ENCODE assay signal across 8 mouse cellular contexts in the genomic region with DNA sequence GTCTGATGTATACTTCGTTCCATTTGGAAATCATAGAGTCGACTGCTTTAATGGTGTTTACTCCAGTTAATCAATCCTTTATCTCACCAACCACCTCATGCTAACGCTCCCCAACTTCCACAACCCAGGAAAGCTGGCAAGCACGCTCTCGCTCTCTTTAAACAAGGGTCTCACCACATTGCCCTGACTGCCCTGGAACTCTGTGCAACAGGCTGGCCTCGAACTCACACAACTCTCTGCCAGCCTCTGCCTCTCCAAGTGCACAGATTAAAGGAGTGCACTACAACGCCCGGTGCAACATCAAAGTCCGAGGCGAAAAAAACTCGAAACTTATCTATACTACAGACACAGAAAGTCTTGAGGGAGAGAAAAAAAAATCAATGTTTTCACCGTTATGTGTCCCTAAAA. TPM values are rescaled to one million over a fixed set of nuclear protein-coding genes. Genes with fewer than 3 reads are reported as not detected.
DNase-seq lines count a peak whose midpoint lies in the region; ATAC-seq and TF ChIP-seq lines count a peak whose summit lies in the region.

No protein-coding gene starts in this region.

- TF ChIP-seq POLR2A in kidney, adult 2 months (IDR thresholded peaks at IDR 0.05; ENCODE audit: low read depth, low read length), result no peak

- peak overlapping the region; percentile 68 for H3K27ac ChIP-seq in kidney, adult 2 months (ENCODE audit: insufficient read depth, low read depth, low read length)
- H3K27ac ChIP-seq in forebrain, postnatal 0 days (ENCODE audit: low read depth, low read length), result peak overlapping the region; percentile 93
- peak overlapping the region; percentile 96 for H3K27ac ChIP-seq in liver, embryonic 13.5 days
- peak overlapping the region; percentile 97; the same call in 1 of the 2 replicates for H3K27ac ChIP-seq in stomach, embryonic 14.5 days (ENCODE audit: low read length)

- CTCF ChIA-PET in Patski (lab: Charles Lee), result interaction anchor here (1.1 to 1.4 kb wide), 3 partner anchors 12 to 25 kb away, joined by 3 to 6 read pairs (median 3); no protein-coding TSS in a partner anchor

- peak; percentile 52 for ATAC-seq in Patski
- peak; percentile 12 for ATAC-seq in forebrain, postnatal 0 days
- ATAC-seq in liver, embryonic 13.5 days (ENCODE audit: low read depth), result peak; percentile 47
- peak; percentile 33 for ATAC-seq in stomach, embryonic 14.5 days (ENCODE audit: insufficient number of reproducible peaks, insufficient read depth, low FRiP score, low read depth)

- no peaks in the 10 kb centered on the region for H3K27me3 ChIP-seq in kidney, adult 2 months (replicated peaks; ENCODE audit: control insufficient read depth, insufficient read depth, low read length)
- no peaks in the 10 kb centered on the region for H3K27me3 ChIP-seq in Patski
- H3K27me3 ChIP-seq in forebrain, postnatal 0 days (ENCODE audit: insufficient read depth, low read length), result no peaks in the 10 kb centered on the region
- H3K27me3 ChIP-seq in liver, embryonic 13.5 days, result no peaks in the 10 kb centered on the region
- no peaks in the 10 kb centered on the region for H3K27me3 ChIP-seq in stomach, embryonic 14.5 days (ENCODE audit: control insufficient read depth, insufficient read depth, low read length)

- H3K4me2 ChIP-seq in forebrain, postnatal 0 days (ENCODE audit: low read depth), result peak overlapping the region; percentile 54
- peak overlapping the region; percentile 86 for H3K4me2 ChIP-seq in liver, embryonic 13.5 days
- H3K4me2 ChIP-seq in stomach, embryonic 14.5 days (replicated peaks; ENCODE audit: low read depth, low read length), result peak overlapping the region; percentile 73

- POLR2A ChIA-PET in Patski (lab: Charles Lee), result interaction anchor here (0.8 to 1.8 kb wide), 2 partner anchors 8 to 23 kb away, joined by 3 read pairs; no protein-coding TSS in a partner anchor

- DNase-seq in kidney, adult 2 months, result no peak
- DNase-seq in kidney, adult 11 months, result no peak
- DNase-seq in Patski (ENCODE audit: low read depth, low spot score), result no peak
- no peak for DNase-seq in forebrain, postnatal 0 days
- DNase-seq in liver, embryonic 13.5 days, result no peak
- no peak for DNase-seq in urinary bladder, postnatal 10 days (ENCODE audit: low spot score)
- no peak for DNase-seq in adrenal gland, adult 2 months

- H3K9ac ChIP-seq in forebrain, postnatal 0 days, result peak overlapping the region; percentile 67
- H3K9ac ChIP-seq in liver, embryonic 13.5 days, result peak overlapping the region; percentile 80
- peak overlapping the region; percentile 61 for H3K9ac ChIP-seq in stomach, embryonic 14.5 days (replicated peaks; ENCODE audit: low read depth, low read length)

- peaks cover 6% of the 10 kb centered on the region for H3K4me1 ChIP-seq in kidney, adult 2 months (ENCODE audit: control insufficient read depth, insufficient read depth, low read length)
- H3K4me1 ChIP-seq in forebrain, postnatal 0 days (ENCODE audit: insufficient read depth), result 0 out of 2 replicates have a peak, but pooled peaks cover 7% of the 10 kb centered on the region
- peaks cover 44% of the 10 kb centered on the region for H3K4me1 ChIP-seq in liver, embryonic 13.5 days (replicated peaks)
- H3K4me1 ChIP-seq in stomach, embryonic 14.5 days (ENCODE audit: control insufficient read depth, insufficient read depth, low read length), result peaks cover 9% of the 10 kb centered on the region; the same call in 1 of the 2 replicates

- peak overlapping the region; percentile 68 for H3K4me3 ChIP-seq in kidney, adult 2 months (ENCODE audit: insufficient read depth, low read depth, low read length)
- H3K4me3 ChIP-seq in forebrain, postnatal 0 days (ENCODE audit: low read depth, low read length), result peak overlapping the region; percentile 57
- peak overlapping the region; percentile 72 for H3K4me3 ChIP-seq in liver, embryonic 13.5 days (replicated peaks)
- H3K4me3 ChIP-seq in stomach, embryonic 14.5 days (ENCODE audit: low read depth, low read length), result peak overlapping the region; percentile 54

- TF ChIP-seq CTCF in kidney, adult 2 months (conservative IDR thresholded peaks at IDR 0.05; ENCODE audit: insufficient read depth, insufficient read length, low read depth, low read length), result no peak
- no peak for TF ChIP-seq CTCF in Patski (IDR thresholded peaks at IDR 0.05)
- TF ChIP-seq CTCF in forebrain, postnatal 0 days (IDR thresholded peaks at IDR 0.05; ENCODE audit: low read depth), result no peak

- WGBS in kidney, adult 2 months, result 1% methylated on average over 12 of the region's 12 CpGs
- WGBS in forebrain, postnatal 0 days, result 5% methylated on average over 12 of the region's 12 CpGs
- WGBS in liver, embryonic 13.5 days (ENCODE audit: insufficient replicate concordance), result 1% methylated on average over 12 of the region's 12 CpGs
- WGBS in stomach, embryonic 14.5 days, result 3% methylated on average over 12 of the region's 12 CpGs

- H3K9me3 ChIP-seq in forebrain, postnatal 0 days (ENCODE audit: low read length), result no peaks in the 10 kb centered on the region
- H3K9me3 ChIP-seq in liver, embryonic 13.5 days (replicated peaks), result no peaks in the 10 kb centered on the region
- no peaks in the 10 kb centered on the region for H3K9me3 ChIP-seq in stomach, embryonic 14.5 days (ENCODE audit: control insufficient read depth, low read depth, low read length)

- in situ Hi-C loops in Patski (cut with MboI; ENCODE audit: low pct_unique_long_range_greater_than_20kb), result loop anchor here (25.0 kb wide), 2 partner anchors 581 to 781 kb away; a partner anchor contains a TSS

- no peaks in the 10 kb centered on the region for H3K36me3 ChIP-seq in kidney, adult 2 months (ENCODE audit: control insufficient read depth, insufficient read depth, low read length)
- peaks cover 6% of the 10 kb centered on the region; the same call in 1 of the 2 replicates for H3K36me3 ChIP-seq in forebrain, postnatal 0 days (ENCODE audit: insufficient read depth)
- peaks cover 26% of the 10 kb centered on the region for H3K36me3 ChIP-seq in liver, embryonic 13.5 days
- H3K36me3 ChIP-seq in stomach, embryonic 14.5 days (ENCODE audit: control insufficient read depth, insufficient read depth, low read length), result peaks cover 3% of the 10 kb centered on the region; the same call in 1 of the 2 replicates

RNA-seq across cellular contexts. Expression of a gene that starts 0.3 kb away (rescaled TPM):
- polyA plus RNA-seq in kidney, adult 2 months (2012; rRNA removed), result 1.4 and 1.7 TPM in 2 replicates
- 14.7 TPM for polyA plus RNA-seq in Patski (2021)
- 0.81 and 2.8 TPM in 2 replicates for total RNA-seq in forebrain, postnatal 0 days (2014; rRNA removed)
- polyA plus RNA-seq in forebrain, postnatal 0 days (2015; fragmentation: Nextera tagmentation; extraction: Ambion mirVana), result 1.3 and 4.2 TPM in 2 replicates
- 6.8 and 9.0 TPM in 2 replicates for polyA plus RNA-seq in liver, embryonic 13.5 days (2015; fragmentation: Nextera tagmentation; extraction: Ambion mirVana)
- 9.2 and 12.6 TPM in 2 replicates for polyA plus RNA-seq in stomach, embryonic 14.5 days (2014; fragmentation: Nextera tagmentation; extraction: Ambion mirVana)
- total RNA-seq in adrenal gland, adult 2 months (2021), result 10 to 100 TPM; 39.3 to 39.4 TPM
- polyA plus RNA-seq in adrenal gland, adult 2 months (2012; rRNA removed), result not detected in 2 replicates

RNA-seq across cellular contexts. Expression of a gene that starts 0.6 kb away (rescaled TPM):
- 23.5 and 35.7 TPM in 2 replicates for polyA plus RNA-seq in kidney, adult 2 months (2012; rRNA removed)
- polyA plus RNA-seq in Patski (2021), result 127 TPM
- total RNA-seq in forebrain, postnatal 0 days (2014; rRNA removed), result 44.0 and 64.3 TPM in 2 replicates
- polyA plus RNA-seq in forebrain, postnatal 0 days (2015; fragmentation: Nextera tagmentation; extraction: Ambion mirVana), result 207 and 250 TPM in 2 replicates
- polyA plus RNA-seq in liver, embryonic 13.5 days (2015; fragmentation: Nextera tagmentation; extraction: Ambion mirVana), result 209 and 224 TPM in 2 replicates
- polyA plus RNA-seq in stomach, embryonic 14.5 days (2014; fragmentation: Nextera tagmentation; extraction: Ambion mirVana), result 414 and 444 TPM in 2 replicates
- total RNA-seq in adrenal gland, adult 2 months (2021), result 100 to 1,000 TPM in 1 of 2 experiments, 10 to 100 TPM in 1; 86.6 to 112 TPM
- 3.9 and 4.2 TPM in 2 replicates for polyA plus RNA-seq in adrenal gland, adult 2 months (2012; rRNA removed)

RNA-seq across cellular contexts. Expression of a gene that starts 8.8 kb away (rescaled TPM):
- polyA plus RNA-seq in kidney, adult 2 months (2012; rRNA removed), result 109 and 148 TPM in 2 replicates
- 260 TPM for polyA plus RNA-seq in Patski (2021)
- total RNA-seq in forebrain, postnatal 0 days (2014; rRNA removed), result 236 and 265 TPM in 2 replicates
- 269 and 271 TPM in 2 replicates for polyA plus RNA-seq in forebrain, postnatal 0 days (2015; fragmentation: Nextera tagmentation; extraction: Ambion mirVana)
- 206 and 239 TPM in 2 replicates for polyA plus RNA-seq in liver, embryonic 13.5 days (2015; fragmentation: Nextera tagmentation; extraction: Ambion mirVana)
- polyA plus RNA-seq in stomach, embryonic 14.5 days (2014; fragmentation: Nextera tagmentation; extraction: Ambion mirVana), result 288 TPM in 2 replicates
- 100 to 1,000 TPM; 155 to 210 TPM for total RNA-seq in adrenal gland, adult 2 months (2021)
- 353 and 361 TPM in 2 replicates for polyA plus RNA-seq in adrenal gland, adult 2 months (2012; rRNA removed)

RNA-seq across cellular contexts. Expression of a gene that starts 9.7 kb away (rescaled TPM):
- polyA plus RNA-seq in kidney, adult 2 months (2012; rRNA removed), result 5.9 and 6.1 TPM in 2 replicates
- 23.6 TPM for polyA plus RNA-seq in Patski (2021)
- 14.5 and 17.5 TPM in 2 replicates for total RNA-seq in forebrain, postnatal 0 days (2014; rRNA removed)
- polyA plus RNA-seq in forebrain, postnatal 0 days (2015; fragmentation: Nextera tagmentation; extraction: Ambion mirVana), result 4.8 and 6.4 TPM in 2 replicates
- polyA plus RNA-seq in liver, embryonic 13.5 days (2015; fragmentation: Nextera tagmentation; extraction: Ambion mirVana), result 2.2 and 2.8 TPM in 2 replicates
- polyA plus RNA-seq in stomach, embryonic 14.5 days (2014; fragmentation: Nextera tagmentation; extraction: Ambion mirVana), result 1.9 and 2.2 TPM in 2 replicates
- 10 to 100 TPM; 34.5 to 38.0 TPM for total RNA-seq in adrenal gland, adult 2 months (2021)
- 8.9 and 9.6 TPM in 2 replicates for polyA plus RNA-seq in adrenal gland, adult 2 months (2012; rRNA removed)

RNA-seq across cellular contexts. Expression of a gene that starts 25.8 kb away (rescaled TPM):
- polyA plus RNA-seq in kidney, adult 2 months (2012; rRNA removed), result 2.5 and 4.0 TPM in 2 replicates
- polyA plus RNA-seq in Patski (2021), result 3.0 TPM
- 7.8 and 9.5 TPM in 2 replicates for total RNA-seq in forebrain, postnatal 0 days (2014; rRNA removed)
- polyA plus RNA-seq in forebrain, postnatal 0 days (2015; fragmentation: Nextera tagmentation; extraction: Ambion mirVana), result 3.4 and 6.9 TPM in 2 replicates
- polyA plus RNA-seq in liver, embryonic 13.5 days (2015; fragmentation: Nextera tagmentation; extraction: Ambion mirVana), result 0.51 and 1.6 TPM in 2 replicates
- polyA plus RNA-seq in stomach, embryonic 14.5 days (2014; fragmentation: Nextera tagmentation; extraction: Ambion mirVana), result 12.1 TPM in 2 replicates
- 10 to 100 TPM; 18.3 to 30.5 TPM for total RNA-seq in adrenal gland, adult 2 months (2021)
- polyA plus RNA-seq in adrenal gland, adult 2 months (2012; rRNA removed), result 0.54 and 0.91 TPM in 2 replicates
